Mouse (Mus musculus): Measurements from ENCODE around the gene Dennd4a. TPM values are rescaled to one million over a fixed set of nuclear protein-coding genes. Genes with fewer than 3 reads are reported as not detected.

Dennd4a gene
- total RNA-seq, 2 experiments from 2014 or later: 37.1 to 37.5 TPM

- intact Hi-C loops (cut with DNase I): no loop called here
- DNase-seq: no peak
Measured at GRCm38 (mm10) chr9:64789887-64790400, 21.2 kb upstream of the Dennd4a start.

DNA sequence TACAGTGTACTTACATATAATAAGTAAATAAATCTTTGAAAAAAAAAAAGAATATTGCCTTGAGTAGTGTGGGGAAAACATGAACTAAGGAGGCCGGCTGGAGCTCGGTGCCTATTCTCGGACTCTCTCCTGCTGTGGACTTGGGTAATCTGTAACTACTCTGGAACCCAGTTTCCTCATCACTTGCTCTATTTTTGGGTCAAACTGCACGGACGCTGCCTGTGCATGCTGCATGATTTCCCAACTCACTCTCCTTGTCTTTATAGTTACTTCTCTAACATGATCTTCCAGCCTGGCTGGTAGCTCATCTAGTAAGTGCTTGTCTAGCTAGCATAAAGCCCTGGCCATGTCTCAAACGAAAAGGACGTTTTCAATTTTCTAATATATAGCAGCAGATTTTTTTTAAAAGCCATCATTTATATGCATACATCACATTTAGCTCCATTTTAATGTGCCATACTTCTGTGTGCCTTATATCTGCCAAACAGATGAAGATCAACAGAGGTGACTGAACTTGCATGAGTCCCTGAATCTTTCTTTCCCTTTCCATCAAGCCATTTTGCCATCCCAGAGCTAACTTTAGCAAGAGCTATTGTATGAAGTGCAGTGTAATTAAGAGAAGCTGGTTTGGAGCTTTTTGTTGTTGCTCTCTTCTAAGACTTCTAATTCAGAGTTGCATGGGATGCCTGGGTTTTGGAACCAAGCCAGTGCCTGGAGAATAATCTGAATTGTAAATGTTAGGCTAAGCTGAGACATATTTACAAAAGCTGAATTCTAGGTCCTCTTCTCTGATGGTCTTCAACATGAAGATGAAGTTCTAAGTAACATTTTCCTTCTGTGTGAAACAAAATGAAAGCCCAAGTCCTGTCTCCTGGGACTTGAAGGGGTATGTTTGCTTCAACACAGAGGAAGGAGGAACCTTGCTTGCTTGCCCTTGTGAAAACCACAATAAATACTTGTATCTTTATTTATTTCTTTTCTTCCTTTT, 20.2 kb upstream of the Dennd4a start:
- DNase-seq: no peak
- intact Hi-C loops (cut with DNase I): no loop called here

DNA sequence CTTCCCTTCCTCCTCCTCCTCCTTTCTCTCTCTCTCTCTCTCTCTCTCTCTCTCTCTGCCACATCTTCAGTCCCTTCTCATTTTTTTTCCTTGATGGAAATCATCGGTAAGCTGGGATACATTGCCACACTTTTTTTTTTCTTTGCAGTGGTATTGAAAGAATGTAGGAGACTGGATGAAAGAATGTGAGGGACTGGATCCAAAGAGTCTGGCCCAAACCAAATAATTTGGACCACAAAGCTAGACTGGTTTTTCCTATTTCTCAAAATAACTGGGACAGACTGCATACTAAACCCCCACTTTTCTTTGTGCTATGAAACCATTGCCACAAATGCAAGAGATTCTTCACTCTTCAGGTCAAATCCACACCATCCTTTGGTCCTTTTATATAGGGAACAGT, 19.5 kb upstream of the Dennd4a start:
- no peak for DNase-seq
- intact Hi-C loops (cut with DNase I): no loop called here

GRCm38 (mm10) chr9:64792379-64793274, 18.5 kb upstream of the Dennd4a start:
- DNase-seq: no peak

GRCm38 (mm10) chr9:64793275-64793590, 17.9 kb upstream of the Dennd4a start:
- DNase-seq: no peak
- intact Hi-C loops (cut with DNase I): no loop called here

More at GRCm38 (mm10) chr9:64792379-64793274, 18.5 kb upstream of the Dennd4a start:
- intact Hi-C loops (cut with DNase I): no loop called here

- intact Hi-C loops (cut with DNase I): no loop called here
- no peak for DNase-seq
Measured at GRCm38 (mm10) chr9:64793794-64794193, 17.3 kb upstream of the Dennd4a start.

DNA sequence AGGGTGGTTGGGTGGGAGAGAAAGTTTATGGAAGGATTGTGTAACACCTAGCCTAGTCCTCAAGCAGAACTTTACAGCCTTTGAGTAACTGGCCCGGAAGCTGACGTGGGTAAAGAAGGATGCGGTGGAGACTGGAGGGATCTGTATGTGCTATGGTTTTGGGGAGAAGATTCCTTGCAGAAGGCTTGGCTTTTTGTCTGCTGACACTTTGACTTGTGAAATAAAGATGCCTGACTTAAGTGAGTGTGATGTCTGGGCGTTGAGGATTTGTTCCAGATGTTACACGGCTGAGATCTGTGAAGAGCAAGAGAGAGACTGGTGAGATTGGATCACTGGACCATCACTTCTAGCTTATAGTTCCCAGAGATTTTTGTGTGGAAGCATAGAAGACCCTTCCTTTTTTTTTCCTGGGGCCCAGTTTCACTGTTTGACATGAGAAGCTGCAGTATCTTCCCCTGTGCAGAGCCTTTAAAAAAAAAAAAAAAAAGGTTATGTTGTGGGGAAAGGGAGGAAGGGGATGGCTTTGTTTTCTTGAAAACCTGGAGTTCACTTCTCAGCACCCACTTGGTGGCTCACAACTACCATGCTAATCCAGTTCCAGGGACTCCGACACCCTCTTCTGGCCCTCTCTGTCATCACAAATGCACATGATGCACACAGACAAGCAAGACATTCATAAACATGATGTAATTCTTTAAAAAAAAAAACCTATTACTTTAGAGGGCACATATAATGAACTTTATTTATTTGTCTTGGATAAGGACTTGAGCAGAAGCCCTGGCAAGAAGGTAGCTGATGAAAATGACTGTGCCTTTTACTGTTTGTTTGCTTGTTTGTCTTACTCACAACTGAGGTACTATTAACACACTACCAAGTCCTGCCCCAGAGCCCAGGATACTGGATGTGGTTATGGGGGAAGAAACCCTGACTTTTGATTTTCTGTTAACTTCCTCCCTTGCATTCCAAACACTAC, 16.4 kb upstream of the Dennd4a start:
- DNase-seq: no peak
- intact Hi-C loops (cut with DNase I): no loop called here

GRCm38 (mm10) chr9:64795846-64796615, 15.1 kb upstream of the Dennd4a start:
- intact Hi-C loops (cut with DNase I): no loop called here
- DNase-seq: no peak

- intact Hi-C loops (cut with DNase I): no loop called here
- DNase-seq: no peak
Measured at GRCm38 (mm10) chr9:64797392-64797791, 13.7 kb upstream of the Dennd4a start.

DNA sequence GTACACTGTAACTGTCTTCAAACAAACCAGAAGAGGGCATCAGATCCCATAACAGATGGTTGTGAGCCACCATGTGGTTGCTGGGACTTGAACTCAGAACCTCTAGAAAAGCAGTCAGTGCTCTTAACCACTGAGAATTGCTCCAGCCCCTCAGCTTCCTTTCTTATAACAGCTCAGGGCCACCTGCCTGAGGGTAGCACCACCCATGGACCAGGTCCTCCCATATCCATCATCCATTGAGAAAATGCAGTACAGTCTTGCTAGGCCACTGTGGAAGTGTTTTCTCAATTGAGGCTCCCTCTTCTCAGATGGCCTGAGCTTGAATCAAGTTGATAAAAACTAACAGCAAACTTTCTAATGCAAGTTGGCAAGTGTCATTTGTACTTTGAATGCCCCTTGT, 13.0 kb upstream of the Dennd4a start:
- intact Hi-C loops (cut with DNase I): no loop called here
- DNase-seq: no peak

DNA sequence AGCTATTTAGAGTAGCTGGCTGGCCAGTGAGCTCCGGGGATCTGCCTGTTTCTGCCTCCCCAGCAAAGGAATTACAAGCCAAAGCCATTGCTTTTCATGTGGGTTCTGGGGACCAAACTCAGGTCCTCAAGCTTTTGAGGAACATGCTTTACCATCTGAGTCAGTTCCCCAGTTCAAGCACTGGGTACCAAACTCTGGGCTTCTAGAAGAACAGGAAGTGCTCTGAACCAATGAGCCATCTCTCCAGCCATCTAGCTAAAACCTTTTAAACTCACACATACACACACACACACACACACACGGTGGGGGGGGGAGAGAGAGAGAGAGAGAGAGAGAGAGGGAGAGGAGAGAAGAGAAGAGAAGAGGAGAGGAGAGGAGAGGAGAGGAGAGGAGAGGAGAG, 12.3 kb upstream of the Dennd4a start:
- no peak for DNase-seq
- intact Hi-C loops (cut with DNase I): no loop called here

GRCm38 (mm10) chr9:64799504-64799903, 11.6 kb upstream of the Dennd4a start:
- no peak for DNase-seq
- intact Hi-C loops (cut with DNase I): no loop called here

GRCm38 (mm10) chr9:64802561-64802960, 8.6 kb upstream of the Dennd4a start:
- DNase-seq: no peak
- intact Hi-C loops (cut with DNase I): no loop called here

DNA sequence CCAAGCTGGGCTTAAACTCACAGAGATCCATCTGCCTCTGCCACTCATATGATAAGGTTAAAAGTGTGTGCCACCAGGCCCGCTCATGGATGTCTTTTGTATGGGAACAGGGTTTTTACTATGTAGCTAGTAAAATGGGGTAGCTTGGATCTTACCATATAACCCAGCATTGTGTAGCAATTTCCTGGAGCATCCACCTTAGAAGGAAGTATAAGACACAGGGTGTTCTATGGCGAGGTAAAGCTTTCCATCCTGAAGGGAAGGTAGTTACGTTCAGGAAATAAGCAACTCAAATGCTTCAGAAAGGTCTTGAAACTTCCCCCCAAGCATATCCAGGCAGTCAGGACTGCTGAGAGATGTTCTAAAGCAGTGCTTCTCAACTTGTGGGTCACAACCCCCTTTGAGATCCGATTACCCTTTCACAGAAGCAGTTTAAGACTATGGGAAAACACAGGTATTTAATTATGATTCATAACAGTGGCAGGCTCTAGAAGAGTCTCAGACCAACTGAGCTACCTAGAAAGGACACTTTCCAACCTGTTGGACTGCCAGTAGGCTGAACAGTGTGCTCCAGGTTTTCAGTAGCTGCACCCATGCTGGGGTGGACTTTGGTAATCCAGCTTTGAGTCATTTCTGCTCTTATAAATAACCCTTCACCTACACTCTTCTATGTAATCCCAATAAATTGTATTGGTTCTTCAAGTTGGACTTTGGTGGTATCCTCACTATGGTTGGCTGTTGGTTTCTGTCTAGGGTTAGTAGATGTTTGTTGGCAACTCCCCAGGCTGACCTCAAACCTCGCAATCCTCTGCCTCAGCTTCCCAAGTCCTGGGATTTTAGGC, 7.5 kb upstream of the Dennd4a start:
- intact Hi-C loops (cut with DNase I): no loop called here
- DNase-seq: no peak

GRCm38 (mm10) chr9:64805875-64806274, 5.3 kb upstream of the Dennd4a start:
- intact Hi-C loops (cut with DNase I): no loop called here
- DNase-seq: no peak

DNA sequence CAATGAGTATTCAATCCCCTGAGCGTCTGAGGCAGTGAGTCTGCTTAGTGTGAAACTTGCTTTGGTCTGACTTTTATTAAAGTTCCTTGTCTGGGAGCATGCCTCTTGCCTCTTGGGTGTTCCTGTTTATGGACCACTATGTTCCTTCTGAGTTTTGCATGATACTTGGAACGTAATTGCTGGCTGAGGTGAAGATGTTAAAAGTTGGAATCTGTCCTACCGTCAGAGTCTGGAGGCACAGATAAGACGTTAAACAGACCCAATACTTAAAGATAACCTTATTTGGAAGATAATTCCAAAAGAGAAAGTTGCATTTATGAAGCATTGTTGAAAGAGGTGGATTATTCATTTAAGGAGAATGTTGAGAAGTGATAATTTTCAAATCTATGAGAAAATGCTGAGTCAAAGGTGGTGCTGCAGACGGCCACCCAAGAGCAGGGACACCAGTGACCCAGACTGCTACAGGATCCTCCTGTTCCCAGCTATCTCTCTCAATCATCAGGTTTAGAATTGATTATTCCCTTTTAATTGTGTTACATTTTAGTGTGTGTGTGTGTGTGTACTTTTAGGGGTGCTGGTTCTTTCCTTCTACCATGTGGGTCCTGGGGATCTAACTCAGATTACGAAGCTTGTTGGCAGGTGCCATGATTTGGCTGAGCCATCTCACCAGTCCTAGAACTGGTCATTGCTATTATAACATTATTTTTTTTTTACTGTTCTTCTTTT, 4.6 kb upstream of the Dennd4a start:
- intact Hi-C loops (cut with DNase I): no loop called here
- no peak for DNase-seq

DNA sequence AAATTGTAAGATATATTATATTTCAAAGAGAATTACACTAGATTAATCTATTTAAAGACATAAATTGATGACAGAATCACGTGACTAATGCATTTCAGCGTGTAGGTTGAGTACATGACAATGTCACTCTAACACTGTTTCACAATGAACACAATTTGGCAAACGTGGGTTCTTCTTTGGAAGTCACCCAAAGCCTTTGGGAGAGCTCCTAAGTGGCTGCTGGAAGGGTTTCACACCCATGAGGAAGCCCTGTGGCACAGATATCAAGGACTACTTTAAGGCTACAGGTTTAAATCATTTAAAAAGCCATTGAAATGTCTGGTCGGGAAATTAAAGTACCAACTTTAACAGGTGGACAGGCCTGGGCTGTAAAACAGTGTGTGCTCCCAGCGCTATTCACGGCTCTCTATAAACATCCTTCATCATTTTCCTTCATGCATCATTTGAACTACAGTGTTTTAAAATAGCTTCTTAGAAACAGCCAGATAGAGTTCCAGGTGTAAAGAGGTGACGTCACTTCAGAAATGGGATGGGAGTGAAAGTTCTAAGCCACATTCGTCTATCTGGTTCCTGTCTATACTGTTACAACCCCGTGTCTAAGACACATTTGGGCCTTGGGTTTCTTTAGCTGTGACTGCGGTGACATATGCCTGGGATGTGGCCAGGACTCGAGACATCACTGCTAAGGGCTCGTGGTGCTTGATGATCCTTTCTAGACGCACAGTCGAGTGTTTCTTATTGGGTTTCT, 3.9 kb upstream of the Dennd4a start:
- DNase-seq: no peak
- intact Hi-C loops (cut with DNase I): no loop called here
